Mouse (Mus musculus) spleen, postnatal 0 days (tissue): ENCODE measurements around the gene Exoc1. TPM values are rescaled to one million over a fixed set of nuclear protein-coding genes. Genes with fewer than 3 reads are reported as not detected.

Experiments used
- polyA plus RNA-seq: library from polyadenylated mRNA; unstranded; fragments of >200 nt; fragmentation: Nextera tagmentation; extraction: Ambion mirVana; gene quantifications from 2 replicates; pipeline ENCODE4 v1.2.1, GENCODE M21; 2015

The Exoc1 gene
- 15.0 and 19.3 TPM in 2 replicates for polyA plus RNA-seq

DNA sequence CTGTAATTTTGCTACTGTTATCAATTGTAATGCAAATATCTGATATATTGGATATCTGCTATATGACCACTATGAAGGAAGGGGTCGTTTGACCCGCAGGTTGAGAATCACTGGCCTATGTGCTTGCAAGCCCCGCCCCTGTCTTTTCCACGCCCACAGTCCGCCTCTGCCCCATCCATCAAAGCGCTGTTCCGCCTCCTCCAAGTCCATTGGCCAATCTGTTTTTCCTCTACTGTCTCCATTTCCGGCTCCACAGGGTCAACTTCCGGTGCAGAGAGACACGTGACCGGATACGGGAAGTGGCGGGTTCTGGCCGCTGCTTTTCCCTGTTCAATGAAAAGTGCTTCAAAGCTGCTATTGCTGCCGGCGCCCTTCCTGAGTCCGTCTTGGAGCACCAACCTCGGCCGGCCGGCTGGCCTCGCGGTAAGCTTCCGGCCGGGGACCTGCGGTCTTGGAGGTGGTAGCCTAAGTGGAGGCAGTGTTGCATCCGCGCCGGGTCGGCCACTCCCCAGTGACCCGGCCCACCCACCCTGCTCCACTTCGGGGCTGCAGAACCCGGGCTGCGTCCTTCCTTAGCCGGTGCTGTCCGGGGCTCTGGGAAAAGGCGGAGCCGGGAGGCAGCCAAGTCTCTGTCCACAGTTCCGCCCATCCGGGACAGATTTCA, at the start of gene Exoc1:
Gene Exoc1 (plus strand): TSS at position 272 of the 664 bp plus-strand sequence.

DNA sequence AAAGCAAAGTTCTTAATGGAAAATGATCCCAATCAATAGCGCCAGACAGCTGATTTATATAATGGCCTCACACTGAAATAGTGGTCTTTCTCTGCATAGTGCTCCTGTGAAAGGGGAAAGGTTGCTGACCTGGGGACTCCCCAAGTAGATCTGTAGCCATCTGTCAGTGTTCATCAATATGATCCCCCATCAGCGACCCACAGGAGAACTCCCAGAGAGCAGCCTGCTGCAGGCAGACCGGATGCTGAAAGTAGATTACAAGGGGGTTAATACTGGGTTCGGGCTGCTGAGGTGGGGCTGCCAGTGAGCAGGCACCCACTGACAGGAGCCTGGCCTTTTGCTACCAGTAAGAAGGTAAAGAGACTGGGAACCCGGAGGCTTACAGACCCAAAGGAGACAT, 45.3 kb upstream of the Exoc1 start, which contains the start of gene Gm7271:
Gene Gm7271 (plus strand): TSS at position 230 of the 400 bp plus-strand sequence.

GRCm38 (mm10) chr5:76588551-76589283, 59.6 kb downstream of the Exoc1 start, which contains the start of gene Cep135:
Gene Cep135, plus strand, starts transcription at chr5:76588698.

Other genes starting within 250 kb of the Exoc1 start
- 4.4 and 6.6 TPM in 2 replicates for gene Clock, start 224.5 kb upstream of the Exoc1 start, polyA plus RNA-seq
- not detected in 2 replicates for gene Pdcl2, start 198.2 kb upstream of the Exoc1 start, polyA plus RNA-seq
- not detected in 2 replicates for gene Nmu, start 165.5 kb upstream of the Exoc1 start, polyA plus RNA-seq
- not detected in 2 replicates for gene Gm7271, start 45.3 kb upstream of the Exoc1 start, polyA plus RNA-seq
- gene Cep135, start 59.4 kb downstream of the Exoc1 start, polyA plus RNA-seq: 5.4 and 5.9 TPM in 2 replicates
- 13.6 and 16.3 TPM in 2 replicates for gene C530008M17Rik, start 127.2 kb downstream of the Exoc1 start, polyA plus RNA-seq